Mouse (Mus musculus): ENCODE measurements around the gene Golga5. TPM values are rescaled to one million over a fixed set of nuclear protein-coding genes. Genes with fewer than 3 reads are reported as not detected.

Gene Golga5
- polyA plus RNA-seq, 1 experiment from 2014 or later = 29.8 TPM

- Histone ChIP-seq H3K9me3 (ENCODE audit: low read length) (no peaks in the 10 kb centered on the region), H3K36me3 (ENCODE audit: insufficient read depth, low read length) (no peaks in the 10 kb centered on the region), H3K4me2 (replicated peaks; ENCODE audit: low read depth, low read length) (no peak overlapping the region; the same call in 1 of the 2 replicates), H3K4me3 (ENCODE audit: low read depth, low read length) (no peak overlapping the region), H3K27me3 (replicated peaks; ENCODE audit: insufficient read depth, low read length) (no peaks in the 10 kb centered on the region), H3K27ac (ENCODE audit: low read length) (0 out of 2 replicates have a peak overlapping the region, but pooled peaks have one; percentile 4), H3K4me1 (ENCODE audit: insufficient read depth, low read depth, low read length) (peaks cover 9% of the 10 kb centered on the region; the same call in 1 of the 2 replicates), H3K9ac (replicated peaks; ENCODE audit: low read depth) (no peak overlapping the region)
- DNase-seq (ENCODE audit: low spot score) = peak; percentile 83
- ATAC-seq = peak; percentile 88
- TF ChIP-seq EP300 (IDR thresholded peaks at IDR 0.05) (no peak), CTCF (IDR thresholded peaks at IDR 0.05) (no peak)
- 12% methylated on average over 13 of the region's 13 CpGs for WGBS
Observed at GRCm38 (mm10) chr12:102521777-102522319, 52.9 kb downstream of the Golga5 start.

- Histone ChIP-seq H3K9ac (replicated peaks; ENCODE audit: low read depth) (no peak overlapping the region), H3K36me3 (ENCODE audit: insufficient read depth, low read length) (no peaks in the 10 kb centered on the region), H3K4me1 (ENCODE audit: insufficient read depth, low read depth, low read length) (peaks cover 9% of the 10 kb centered on the region; the same call in 1 of the 2 replicates), H3K4me2 (replicated peaks; ENCODE audit: low read depth, low read length) (no peak overlapping the region), H3K27ac (ENCODE audit: low read length) (no peak overlapping the region), H3K27me3 (replicated peaks; ENCODE audit: insufficient read depth, low read length) (no peaks in the 10 kb centered on the region), H3K4me3 (ENCODE audit: low read depth, low read length) (no peak overlapping the region), H3K9me3 (ENCODE audit: low read length) (no peaks in the 10 kb centered on the region)
- ATAC-seq = no peak
- DNase-seq (ENCODE audit: low spot score) = no peak
- 46% methylated on average over 3 of the region's 3 CpGs for WGBS
- TF ChIP-seq CTCF (IDR thresholded peaks at IDR 0.05) (no peak), EP300 (IDR thresholded peaks at IDR 0.05) (no peak)
Observed at GRCm38 (mm10) chr12:102524216-102524615, 55.3 kb downstream of the Golga5 start.

- DNase-seq (ENCODE audit: low spot score) = peak; percentile 76
- no peak overlapping the region for H3K27ac ChIP-seq (ENCODE audit: low read length)
- 0 out of 2 replicates have a peak, but pooled peaks have one; percentile 16 for ATAC-seq
- WGBS = 13% methylated on average over 6 of the region's 6 CpGs
- H3K9ac ChIP-seq (replicated peaks; ENCODE audit: low read depth) = no peak overlapping the region
- H3K36me3 ChIP-seq (ENCODE audit: insufficient read depth, low read length) = no peaks in the 10 kb centered on the region
- no peaks in the 10 kb centered on the region for H3K9me3 ChIP-seq (ENCODE audit: low read length)
- H3K4me2 ChIP-seq (replicated peaks; ENCODE audit: low read depth, low read length) = no peak overlapping the region
- TF ChIP-seq CTCF (IDR thresholded peaks at IDR 0.05) (peak; percentile 58), EP300 (IDR thresholded peaks at IDR 0.05) (no peak)
- peaks cover 9% of the 10 kb centered on the region; the same call in 1 of the 2 replicates for H3K4me1 ChIP-seq (ENCODE audit: insufficient read depth, low read depth, low read length)
- no peak overlapping the region for H3K4me3 ChIP-seq (ENCODE audit: low read depth, low read length)
- no peaks in the 10 kb centered on the region for H3K27me3 ChIP-seq (replicated peaks; ENCODE audit: insufficient read depth, low read length)
Observed at GRCm38 (mm10) chr12:102524760-102525159, 55.8 kb downstream of the Golga5 start.

- no peak for ATAC-seq
- WGBS = 65% methylated on average over 5 of the region's 5 CpGs
- Histone ChIP-seq H3K27ac (ENCODE audit: low read length) (no peak overlapping the region), H3K4me3 (ENCODE audit: low read depth, low read length) (no peak overlapping the region), H3K36me3 (ENCODE audit: insufficient read depth, low read length) (no peaks in the 10 kb centered on the region), H3K27me3 (replicated peaks; ENCODE audit: insufficient read depth, low read length) (no peaks in the 10 kb centered on the region), H3K4me2 (replicated peaks; ENCODE audit: low read depth, low read length) (no peak overlapping the region), H3K9ac (replicated peaks; ENCODE audit: low read depth) (no peak overlapping the region), H3K4me1 (ENCODE audit: insufficient read depth, low read depth, low read length) (no peaks in the 10 kb centered on the region), H3K9me3 (ENCODE audit: low read length) (no peaks in the 10 kb centered on the region)
- no peak for DNase-seq (ENCODE audit: low spot score)
- TF ChIP-seq CTCF (IDR thresholded peaks at IDR 0.05) (no peak), EP300 (IDR thresholded peaks at IDR 0.05) (no peak)
Observed at GRCm38 (mm10) chr12:102527989-102528388, 59.1 kb downstream of the Golga5 start.

GRCm38 (mm10) chr12:102535796-102536195 is 66.9 kb downstream of the Golga5 start:
- 47% methylated on average over 1 of the region's 1 CpGs for WGBS
- no peak overlapping the region for H3K9ac ChIP-seq (replicated peaks; ENCODE audit: low read depth)
- H3K27me3 ChIP-seq (replicated peaks; ENCODE audit: insufficient read depth, low read length) = no peaks in the 10 kb centered on the region
- no peaks in the 10 kb centered on the region for H3K9me3 ChIP-seq (ENCODE audit: low read length)
- H3K4me3 ChIP-seq (ENCODE audit: low read depth, low read length) = no peak overlapping the region
- H3K4me2 ChIP-seq (replicated peaks; ENCODE audit: low read depth, low read length) = no peak overlapping the region
- H3K4me1 ChIP-seq (ENCODE audit: insufficient read depth, low read depth, low read length) = no peaks in the 10 kb centered on the region
- TF ChIP-seq EP300 (IDR thresholded peaks at IDR 0.05) (no peak), CTCF (IDR thresholded peaks at IDR 0.05) (no peak)
- ATAC-seq (no peak), DNase-seq (ENCODE audit: low spot score) (no peak)
- no peak overlapping the region for H3K27ac ChIP-seq (ENCODE audit: low read length)
- H3K36me3 ChIP-seq (ENCODE audit: insufficient read depth, low read length) = no peaks in the 10 kb centered on the region

- H3K27me3 ChIP-seq (replicated peaks; ENCODE audit: insufficient read depth, low read length) = no peaks in the 10 kb centered on the region
- H3K9ac ChIP-seq (replicated peaks; ENCODE audit: low read depth) = no peak overlapping the region
- ATAC-seq = no peak
- H3K4me3 ChIP-seq (ENCODE audit: low read depth, low read length) = no peak overlapping the region
- no peaks in the 10 kb centered on the region for H3K4me1 ChIP-seq (ENCODE audit: insufficient read depth, low read depth, low read length)
- no peaks in the 10 kb centered on the region for H3K36me3 ChIP-seq (ENCODE audit: insufficient read depth, low read length)
- DNase-seq (ENCODE audit: low spot score) = no peak
- H3K4me2 ChIP-seq (replicated peaks; ENCODE audit: low read depth, low read length) = no peak overlapping the region
- no peak overlapping the region for H3K27ac ChIP-seq (ENCODE audit: low read length)
- no peaks in the 10 kb centered on the region for H3K9me3 ChIP-seq (ENCODE audit: low read length)
- WGBS = 71% methylated on average over 8 of the region's 8 CpGs
- TF ChIP-seq CTCF (IDR thresholded peaks at IDR 0.05) = no peak
- TF ChIP-seq EP300 (IDR thresholded peaks at IDR 0.05) = no peak
Observed at GRCm38 (mm10) chr12:102540278-102540677, 71.3 kb downstream of the Golga5 start.

Measured in lung, postnatal 0 days (tissue).